In the genomic region with DNA sequence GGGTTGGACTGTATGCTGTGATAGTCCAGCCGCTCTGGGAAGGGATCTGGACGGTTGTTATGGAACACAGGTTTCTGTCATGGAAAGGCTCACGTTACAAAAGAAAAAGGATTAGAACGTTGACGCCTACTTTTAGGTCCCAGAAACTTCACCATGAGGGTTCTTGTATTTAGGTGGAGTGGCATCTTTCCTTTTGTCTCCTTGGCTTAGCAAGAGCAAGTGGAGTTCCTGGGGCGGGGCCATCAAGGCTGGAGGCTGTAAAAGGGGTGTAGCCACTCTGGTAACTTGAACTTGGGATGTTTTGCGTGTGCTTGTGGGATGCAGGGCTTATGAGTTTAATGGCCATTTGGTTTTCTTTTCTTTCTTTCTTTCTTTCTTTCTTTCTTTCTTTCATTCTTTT, we compare ENCODE assay signal across 19 mouse cellular contexts.
"Had no signal": no experiment of that assay in that cellular context is flagged by ENCODE, and none has a peak within 500 bp of the region (broad histone marks: within the 10 kb centered on the region; RNA-seq: fewer than 3 reads in every experiment).

No protein-coding gene starts in this region.

- H3K4me2 ChIP-seq: kidney, embryonic 15.5 days; limb, embryonic 13.5 days; liver, embryonic 13.5 days; midbrain, embryonic 12.5 days; midbrain, embryonic 15.5 days; neural tube, embryonic 12.5 days; neural tube, embryonic 15.5 days had no signal

- H3K4me3 ChIP-seq: kidney, embryonic 15.5 days; limb, embryonic 13.5 days; liver, embryonic 13.5 days; midbrain, embryonic 12.5 days; midbrain, embryonic 15.5 days; neural tube, embryonic 12.5 days; neural tube, embryonic 15.5 days had no signal

- H3K27ac ChIP-seq: kidney, embryonic 15.5 days; limb, embryonic 13.5 days; liver, embryonic 13.5 days; midbrain, embryonic 12.5 days; midbrain, embryonic 15.5 days; neural tube, embryonic 12.5 days; neural tube, embryonic 15.5 days had no signal

- H3K9ac ChIP-seq: kidney, embryonic 15.5 days; limb, embryonic 13.5 days; liver, embryonic 13.5 days; midbrain, embryonic 12.5 days; midbrain, embryonic 15.5 days; neural tube, embryonic 12.5 days; neural tube, embryonic 15.5 days had no signal

- H3K36me3 ChIP-seq: kidney, embryonic 15.5 days; limb, embryonic 13.5 days; liver, embryonic 13.5 days; midbrain, embryonic 12.5 days; midbrain, embryonic 15.5 days; neural tube, embryonic 12.5 days; neural tube, embryonic 15.5 days had no signal

- H3K9me3 ChIP-seq: kidney, embryonic 15.5 days; limb, embryonic 13.5 days; liver, embryonic 13.5 days; midbrain, embryonic 12.5 days; midbrain, embryonic 15.5 days; neural tube, embryonic 12.5 days; neural tube, embryonic 15.5 days had no signal

- DNase-seq: kidney, adult 8-10 months; kidney, postnatal 10 days; kidney, postnatal 36 days; left cerebral cortex, postnatal 4 days; liver, embryonic 13.5 days; lung, adult 2 months; lung, postnatal 14 days; lung, postnatal 4 days; right cerebral cortex, adult 18-20 months; right cerebral cortex, postnatal 14 days; right cerebral cortex, postnatal 4 days; thymus, adult 18-20 months; thymus, postnatal 36 days had no signal

- H3K4me1 ChIP-seq: midbrain, embryonic 15.5 days had no signal

- H3K27me3 ChIP-seq: kidney, embryonic 15.5 days; limb, embryonic 13.5 days; liver, embryonic 13.5 days; midbrain, embryonic 12.5 days; midbrain, embryonic 15.5 days; neural tube, embryonic 12.5 days; neural tube, embryonic 15.5 days had no signal

- ATAC-seq: midbrain, embryonic 15.5 days had no signal
